Mouse (Mus musculus) testis, postnatal 10 days (tissue): ENCODE results near the gene Plekhh3.

Experiments
- DNase-seq: peaks from one replicate; pipeline ENCODE4 v3.0.0; 2021; ENCODE audit warnings: low spot score

The Plekhh3 gene

GRCm38 (mm10) chr11:101186526-101187247 lies 15.5 kb upstream of the Plekhh3 start:
- no peak for DNase-seq

- DNase-seq: no peak
Observed at GRCm38 (mm10) chr11:101185441-101185840, 14.3 kb upstream of the Plekhh3 start.

DNA sequence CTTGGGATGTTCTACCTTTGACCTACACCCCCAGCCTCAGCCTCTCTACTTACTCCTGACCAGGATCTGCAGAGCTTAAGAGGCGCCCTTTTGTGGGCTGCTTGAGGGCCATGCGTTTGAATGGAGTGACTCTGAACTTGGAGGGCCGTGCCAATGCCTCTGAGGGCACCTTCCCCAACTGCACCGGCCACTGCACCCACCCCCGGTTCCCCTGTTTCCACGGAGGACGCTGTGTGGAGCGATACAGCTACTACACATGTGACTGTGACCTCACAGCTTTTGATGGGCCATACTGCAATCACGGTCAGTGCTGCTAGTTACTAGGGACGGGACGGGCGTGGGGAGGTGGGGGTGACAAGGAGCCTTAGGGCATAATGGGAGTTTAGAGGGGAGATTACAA lies 13.8 kb upstream of the Plekhh3 start:
- no peak for DNase-seq

- DNase-seq: no peak
Observed at GRCm38 (mm10) chr11:101182771-101183517, 11.8 kb upstream of the Plekhh3 start.

DNA sequence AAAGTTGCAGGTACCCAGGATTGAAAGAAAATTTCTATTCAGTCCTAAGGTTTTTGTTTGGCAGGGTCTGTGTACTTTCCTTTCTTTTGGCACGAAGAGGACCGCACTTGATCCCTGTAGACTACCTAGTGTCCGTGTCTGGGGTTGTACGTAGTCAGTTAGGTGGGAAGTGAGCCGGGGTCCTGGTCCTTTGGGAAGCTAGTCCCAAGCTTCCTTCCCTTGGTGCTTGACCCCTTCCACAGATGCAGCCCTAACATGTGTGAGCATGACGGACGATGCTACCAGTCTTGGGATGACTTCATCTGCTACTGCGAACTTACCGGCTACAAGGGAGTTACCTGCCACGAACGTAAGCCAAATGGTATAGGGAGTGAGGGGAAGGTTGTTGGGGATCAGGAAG lies 10.8 kb upstream of the Plekhh3 start:
- DNase-seq: no peak

- DNase-seq: peak; percentile 92
Observed at GRCm38 (mm10) chr11:101180846-101181740, 9.9 kb upstream of the Plekhh3 start.

DNA sequence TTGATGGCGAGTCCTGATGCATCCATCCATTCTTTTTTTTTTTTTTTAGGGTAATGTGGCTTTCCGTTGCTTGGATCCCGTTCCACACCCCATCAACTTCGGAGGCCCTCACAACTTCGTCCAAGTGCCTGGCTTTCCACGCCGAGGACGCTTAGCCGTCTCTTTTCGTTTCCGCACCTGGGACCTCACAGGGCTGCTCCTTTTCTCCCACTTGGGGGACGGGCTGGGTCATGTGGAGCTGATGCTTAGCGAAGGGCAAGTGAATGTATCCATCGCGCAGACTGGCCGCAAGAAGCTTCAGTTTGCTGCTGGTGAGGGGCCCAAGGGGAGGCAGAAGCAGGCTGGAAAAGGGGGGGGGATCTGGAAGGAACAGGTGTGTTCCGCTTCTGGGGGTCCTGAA lies 9.1 kb upstream of the Plekhh3 start:
- no peak for DNase-seq

DNA sequence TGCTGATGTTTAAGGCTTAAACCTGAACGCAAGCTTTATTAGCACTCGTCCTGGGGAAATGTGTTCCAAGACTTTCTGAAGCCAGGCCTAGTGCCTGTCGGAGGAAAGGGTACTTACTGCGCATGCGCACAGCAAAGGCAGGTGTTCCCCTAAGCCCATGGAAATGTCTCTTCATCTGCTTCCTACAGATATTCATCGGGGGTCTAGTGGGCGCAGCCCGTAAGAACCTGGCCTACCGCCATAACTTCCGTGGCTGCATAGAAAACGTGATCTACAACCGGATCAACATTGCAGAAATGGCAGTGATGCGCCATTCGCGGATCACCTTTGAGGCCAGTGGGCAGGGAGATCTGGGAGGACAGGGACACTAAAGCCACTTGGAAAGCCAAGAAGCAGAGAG lies 8.2 kb upstream of the Plekhh3 start:
- DNase-seq: no peak

- DNase-seq: no peak
Observed at GRCm38 (mm10) chr11:101178061-101179058, 7.2 kb upstream of the Plekhh3 start.

DNA sequence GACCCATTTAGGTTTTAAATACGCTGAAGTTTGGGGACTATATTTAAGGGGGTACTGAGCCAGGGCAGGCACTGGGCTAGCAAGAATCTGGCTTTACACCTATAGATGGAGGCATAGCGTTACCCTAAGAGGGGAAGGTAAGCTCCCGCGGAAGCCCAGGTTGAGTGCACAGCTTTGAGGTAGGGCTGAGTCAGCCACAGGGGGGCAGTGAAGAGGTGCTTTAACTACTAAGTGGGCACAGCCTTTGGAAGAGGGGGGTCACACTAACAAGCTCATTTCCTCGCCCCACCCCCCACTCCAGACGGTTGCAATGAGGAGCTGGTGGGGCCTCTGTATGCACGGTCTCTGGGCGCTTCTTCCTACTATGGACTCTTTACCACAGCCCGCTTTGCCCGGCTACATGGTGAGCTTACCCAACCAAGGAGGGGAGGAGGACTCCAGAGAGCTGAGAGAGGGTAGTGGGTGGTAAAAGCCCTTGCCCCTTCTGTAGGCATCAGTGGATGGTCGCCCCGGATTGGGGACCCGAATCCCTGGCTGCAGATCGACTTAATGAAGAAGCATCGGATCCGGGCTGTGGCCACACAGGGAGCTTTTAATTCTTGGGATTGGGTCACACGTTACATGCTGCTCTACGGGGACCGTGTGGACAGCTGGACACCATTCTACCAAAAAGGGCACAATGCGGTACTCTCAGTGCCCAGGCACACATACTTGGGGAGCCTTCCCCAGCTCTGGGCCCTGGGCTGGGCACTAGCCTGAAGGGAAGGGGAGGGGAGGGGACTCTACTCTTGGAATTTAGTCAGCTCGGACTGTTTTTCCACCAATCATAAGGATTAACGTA lies 6.0 kb upstream of the Plekhh3 start:
- DNase-seq: peak; percentile 82

DNA sequence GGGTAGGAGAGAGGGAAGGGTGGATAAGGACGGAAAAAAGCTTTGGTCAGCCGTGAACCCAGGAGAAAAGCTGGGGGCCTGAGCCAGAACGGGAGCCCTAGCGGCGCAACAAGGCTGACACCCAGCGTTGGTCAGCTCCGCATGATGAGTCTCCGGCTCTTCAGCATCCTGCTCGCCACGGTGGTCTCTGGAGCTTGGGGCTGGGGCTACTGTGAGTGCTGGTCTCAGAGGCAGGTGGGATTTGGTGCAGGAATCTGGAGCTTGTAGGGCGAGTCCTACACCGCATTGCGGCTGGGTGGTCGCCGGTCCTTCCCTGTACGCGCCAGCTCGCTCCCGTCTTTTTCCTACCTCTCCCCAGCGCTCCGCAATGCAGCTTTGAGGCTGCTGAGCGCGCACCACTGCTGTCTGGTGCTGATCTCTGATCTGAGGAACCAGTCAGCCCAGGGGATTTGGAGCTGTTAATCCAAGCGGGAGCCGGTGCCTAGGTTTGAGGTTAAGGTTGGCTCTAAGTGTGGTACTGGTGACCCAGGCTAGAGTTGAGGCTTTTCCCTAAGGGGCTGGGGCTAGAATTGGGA lies 5.1 kb upstream of the Plekhh3 start:
- DNase-seq: no peak

GRCm38 (mm10) chr11:101175636-101176116 lies 4.5 kb upstream of the Plekhh3 start:
- DNase-seq: no peak

GRCm38 (mm10) chr11:101174851-101175628 lies 3.9 kb upstream of the Plekhh3 start, which contains the start of gene Ccr10:
TSS of gene Ccr10 (minus strand) at chr11:101175443.
- no peak for DNase-seq

DNA sequence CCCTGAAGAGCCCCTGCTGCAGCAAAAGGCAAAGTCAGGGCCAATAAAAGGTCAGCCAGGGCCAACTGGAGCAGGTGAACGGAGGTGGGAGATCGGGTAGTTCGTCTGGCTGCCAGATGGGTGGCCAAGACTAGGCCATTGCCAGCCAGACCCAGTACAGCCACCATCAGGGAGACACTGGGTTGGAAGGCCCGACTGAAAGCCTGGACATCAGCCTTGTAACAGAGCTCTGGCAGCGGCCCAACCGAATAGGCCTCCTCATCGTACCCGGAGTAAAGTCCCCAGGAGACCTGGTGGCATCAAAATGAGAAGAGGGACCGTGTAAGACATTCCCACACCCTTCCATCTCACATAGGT lies 3.2 kb upstream of the Plekhh3 start:
- DNase-seq: peak; percentile 75

- peak; percentile 82 for DNase-seq
Observed at GRCm38 (mm10) chr11:101173631-101174388, 2.7 kb upstream of the Plekhh3 start.

DNA sequence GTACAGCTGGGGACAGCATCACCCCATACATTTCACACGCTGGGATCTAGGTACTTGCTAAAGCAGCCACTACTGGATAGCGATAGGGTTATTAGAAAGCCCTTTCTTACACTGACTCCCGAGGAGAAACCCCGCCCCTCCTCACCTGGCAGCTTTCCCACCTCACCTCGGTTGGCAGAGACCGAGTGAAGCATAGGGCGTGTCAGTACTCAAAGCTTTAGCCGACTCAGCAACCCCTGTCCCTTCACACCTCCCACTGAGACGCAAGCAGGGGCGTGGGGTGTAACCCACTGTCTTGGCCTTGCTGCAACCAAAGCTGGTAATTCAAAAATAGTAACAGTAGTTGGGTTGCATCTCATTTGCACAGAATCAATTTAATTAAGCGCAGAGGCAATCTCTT lies 2.0 kb upstream of the Plekhh3 start:
- peak; percentile 78 for DNase-seq

DNA sequence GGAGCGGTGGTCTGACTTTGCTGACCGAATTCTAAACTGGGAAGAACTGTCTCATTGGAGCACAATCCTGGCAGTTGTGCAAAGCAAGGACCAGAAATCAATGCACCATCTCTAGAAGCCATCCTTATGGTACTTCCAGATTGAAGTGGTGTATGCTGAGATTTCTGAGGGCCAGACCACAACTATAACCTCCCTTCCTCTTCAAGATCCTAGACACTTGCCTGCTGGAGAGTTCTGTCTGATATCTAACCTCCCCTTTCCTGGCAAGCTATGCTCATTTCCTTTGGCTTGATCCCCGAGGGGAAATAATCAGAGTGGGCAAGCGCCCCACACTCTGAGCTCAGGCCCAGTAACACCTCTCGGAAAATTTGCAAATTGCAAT lies 1.3 kb upstream of the Plekhh3 start:
- DNase-seq: no peak

DNA sequence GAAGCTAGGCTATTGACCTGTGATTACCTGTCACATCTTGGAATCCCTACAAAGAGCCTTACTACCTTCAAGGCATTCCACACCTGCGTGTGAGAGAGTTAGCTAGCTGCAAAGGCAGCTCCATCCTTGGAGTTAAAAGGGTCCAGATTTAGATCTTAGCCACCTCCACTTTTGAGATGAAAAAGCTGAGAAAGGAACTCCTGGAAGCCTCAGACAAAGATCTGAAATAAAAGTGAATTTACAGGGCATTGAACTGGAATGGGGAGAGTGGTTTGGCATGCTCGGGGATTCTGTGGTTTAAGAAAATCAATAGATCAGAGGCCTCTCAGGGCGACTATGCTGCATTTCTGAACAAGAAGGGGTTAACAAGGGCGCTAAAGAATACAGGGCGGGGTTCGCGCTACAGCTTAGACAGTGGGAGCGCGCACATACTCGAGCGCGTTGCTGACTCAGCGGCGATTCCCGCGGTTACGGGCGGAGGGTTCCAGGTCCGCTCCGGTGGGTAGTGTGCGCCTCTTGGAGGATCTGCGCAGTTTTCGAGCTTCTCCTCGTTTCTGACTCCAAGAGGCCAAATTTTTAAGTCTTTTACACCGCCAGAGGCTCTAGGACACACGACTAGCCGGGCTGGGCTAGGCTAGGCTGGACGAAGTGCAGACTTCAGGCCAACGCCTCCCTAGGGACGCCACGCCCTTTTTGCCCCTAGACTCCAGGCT lies 726 bp upstream of the Plekhh3 start:
- peak; percentile 77 for DNase-seq
